Mouse (Mus musculus): ENCODE data around the gene Zfp839.

DNA sequence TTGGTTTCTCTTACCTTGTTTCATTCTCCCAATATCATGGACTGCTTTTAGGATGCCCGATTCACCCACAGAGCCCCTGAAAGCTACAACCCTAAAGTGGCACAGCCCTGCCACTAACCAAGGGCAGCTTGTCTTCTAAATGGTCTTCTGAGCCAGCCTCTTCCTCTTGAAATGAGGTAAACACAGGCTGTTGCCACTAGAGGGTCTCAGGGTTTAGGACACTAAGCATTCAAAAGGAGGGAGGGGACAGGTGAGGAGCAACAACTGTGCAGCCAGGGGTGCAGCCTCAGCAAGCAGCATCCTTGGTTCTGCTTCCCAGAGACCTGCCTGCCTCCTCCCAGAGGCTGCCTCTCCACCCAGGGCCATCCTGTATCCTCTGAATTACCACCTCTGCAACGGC is 28.3 kb upstream of the Zfp839 start:
- no peak for TF ChIP-seq CTCF (IDR thresholded peaks at IDR 0.05; ENCODE audit: borderline replicate concordance, control insufficient read depth, extremely low read depth, insufficient read depth, low read length, poor library complexity)
- no peak for TF ChIP-seq POLR2A (IDR thresholded peaks at IDR 0.05; ENCODE audit: control insufficient read depth, extremely low read depth, insufficient read depth, low read length, poor library complexity)

Measured in thymus, adult 2 months (tissue).